Mouse (Mus musculus) heart, postnatal 14 days (tissue): ENCODE results near the gene Fam13c. TPM values are rescaled to one million over a fixed set of nuclear protein-coding genes. Genes with fewer than 3 reads are reported as not detected.

Experiments used
- DNase-seq, 2 experiments: peaks; one replicate each; pipeline ENCODE4 v3.0.0; 2021 to 2022
- intact Hi-C: fragments of 180-260 bp; cut with DNase I; formaldehyde crosslinking; loops from one replicate; pipeline ENCODE4 v1.15.1; 2025
- total RNA-seq, 2 experiments: library from RNA; stranded (reverse); gene quantifications; 2 replicates each; pipeline ENCODE4 v1.2.3; 2021

Gene Fam13c
- total RNA-seq, 2 experiments from 2014 or later: 6.0 to 7.7 TPM

GRCm38 (mm10) chr10:70586876-70587405, 146.7 kb downstream of the Fam13c start:
- DNase-seq: no peak
- intact Hi-C loops: no loop called here

- intact Hi-C loops: loop anchor here (5.0 to 10.0 kb wide), 2 partner anchors 368 to 621 kb away; no protein-coding TSS in a partner anchor
- peak; percentile 2 to 25 for DNase-seq
Observed at GRCm38 (mm10) chr10:70594007-70594406, 153.7 kb downstream of the Fam13c start.

GRCm38 (mm10) chr10:70598081-70598515, 157.8 kb downstream of the Fam13c start:
- intact Hi-C loops: loop anchor here (5.0 to 10.0 kb wide), 2 partner anchors 214 to 617 kb away; no protein-coding TSS in a partner anchor
- peak; percentile 16 to 50 for DNase-seq

GRCm38 (mm10) chr10:70598516-70599125, 158.3 kb downstream of the Fam13c start:
- DNase-seq: peak; percentile 4 to 9
- intact Hi-C loops: loop anchor here (5.0 to 10.0 kb wide), 2 partner anchors 214 to 616 kb away; no protein-coding TSS in a partner anchor

- DNase-seq: peak; percentile 5 to 11
- intact Hi-C loops: loop anchor here (5.0 to 10.0 kb wide), 2 partner anchors 213 to 615 kb away; no protein-coding TSS in a partner anchor
Observed at GRCm38 (mm10) chr10:70599126-70599924, 159.0 kb downstream of the Fam13c start.

- intact Hi-C loops: loop anchor here (5.0 to 10.0 kb wide), 2 partner anchors 212 to 615 kb away; no protein-coding TSS in a partner anchor
- DNase-seq: no peak
Observed at GRCm38 (mm10) chr10:70599925-70600305, 159.6 kb downstream of the Fam13c start.

Other genes starting within 250 kb of the Fam13c start
- 1 to 10 TPM in 1 of 2 experiments, under 1 TPM in 1; 0.98 to 3.1 TPM for gene Mrln, start 235.8 kb upstream of the Fam13c start, total RNA-seq
- 1 to 10 TPM; 3.0 to 3.5 TPM for gene Slc16a9, start 195.4 kb upstream of the Fam13c start, total RNA-seq
- not detected for gene Phyhipl, start 215.5 kb downstream of the Fam13c start, total RNA-seq